8 mouse cellular contexts compared by ENCODE assay signal in the genomic region with DNA sequence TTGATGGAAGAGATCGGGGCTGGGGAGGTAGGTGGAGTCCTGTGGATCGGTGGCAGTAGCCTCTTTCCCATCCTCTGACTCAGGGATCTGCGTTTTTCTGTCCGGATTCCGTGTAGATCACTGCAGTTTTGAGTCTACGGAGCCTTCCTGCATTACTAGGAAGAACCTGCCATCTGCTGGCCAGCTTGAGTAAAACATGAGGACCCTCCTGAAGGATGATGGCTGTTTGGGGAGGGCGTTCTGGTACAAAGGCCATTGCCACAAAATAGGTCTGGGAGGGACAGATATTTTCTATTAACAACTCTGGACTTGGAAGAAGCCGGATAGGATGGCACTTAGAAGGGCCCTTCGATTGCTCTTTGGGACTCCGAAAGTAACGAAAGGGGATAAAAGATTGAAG. TPM values are rescaled to one million over a fixed set of nuclear protein-coding genes. Genes with fewer than 3 reads are reported as not detected.
A peak's percentile ranks its signal among the peaks of the same experiment; 100 is the strongest.
DNase-seq lines count a peak whose midpoint lies in the region; ATAC-seq lines count a peak whose summit lies in the region.

No protein-coding gene starts in this region.

- H3K9ac ChIP-seq in heart, embryonic 15.5 days = 0 out of 2 replicates have a peak overlapping the region, but pooled peaks have one; percentile 23
- H3K9ac ChIP-seq in liver, embryonic 13.5 days = peak overlapping the region; percentile 39; the same call in 1 of the 2 replicates
- no peak overlapping the region; the same call in 1 of the 2 replicates for H3K9ac ChIP-seq in stomach, embryonic 14.5 days (replicated peaks; ENCODE audit: low read depth, low read length)

- peak; percentile 60; the same call in 1 of the 2 replicates for ATAC-seq in heart, embryonic 15.5 days (replicated peaks; ENCODE audit: insufficient number of reproducible peaks, insufficient read depth, low FRiP score, low read depth)
- peak; percentile 60; the same call in 1 of the 2 replicates for ATAC-seq in liver, embryonic 13.5 days (ENCODE audit: low read depth)
- no peak for ATAC-seq in stomach, embryonic 14.5 days (ENCODE audit: insufficient number of reproducible peaks, insufficient read depth, low FRiP score, low read depth)

- H3K4me2 ChIP-seq in heart, embryonic 15.5 days = peak overlapping the region; percentile 83
- peak overlapping the region; percentile 73 for H3K4me2 ChIP-seq in liver, embryonic 13.5 days
- H3K4me2 ChIP-seq in stomach, embryonic 14.5 days (replicated peaks; ENCODE audit: low read depth, low read length) = peak overlapping the region; percentile 72

- 0 out of 2 replicates have a peak, but pooled peaks cover 3% of the 10 kb centered on the region for H3K4me1 ChIP-seq in forebrain, embryonic 10.5 days
- no peaks in the 10 kb centered on the region for H3K4me1 ChIP-seq in heart, embryonic 15.5 days (replicated peaks)
- peaks cover 8% of the 10 kb centered on the region; the same call in 1 of the 2 replicates for H3K4me1 ChIP-seq in liver, embryonic 13.5 days (replicated peaks)
- H3K4me1 ChIP-seq in stomach, embryonic 14.5 days (ENCODE audit: control insufficient read depth, insufficient read depth, low read length) = no peaks in the 10 kb centered on the region

- H3K36me3 ChIP-seq in forebrain, embryonic 10.5 days (replicated peaks) = no peaks in the 10 kb centered on the region
- H3K36me3 ChIP-seq in heart, embryonic 15.5 days = no peaks in the 10 kb centered on the region
- H3K36me3 ChIP-seq in liver, embryonic 13.5 days = no peaks in the 10 kb centered on the region
- no peaks in the 10 kb centered on the region for H3K36me3 ChIP-seq in stomach, embryonic 14.5 days (ENCODE audit: control insufficient read depth, insufficient read depth, low read length)

- peak overlapping the region; percentile 56 for H3K4me3 ChIP-seq in forebrain, embryonic 10.5 days
- H3K4me3 ChIP-seq in heart, embryonic 15.5 days = peak overlapping the region; percentile 52
- peak overlapping the region; percentile 53 for H3K4me3 ChIP-seq in liver, embryonic 13.5 days (replicated peaks)
- H3K4me3 ChIP-seq in stomach, embryonic 14.5 days (ENCODE audit: low read depth, low read length) = peak overlapping the region; percentile 31

- H3K27ac ChIP-seq in forebrain, embryonic 10.5 days = peak overlapping the region; percentile 66
- no peak overlapping the region for H3K27ac ChIP-seq in heart, embryonic 15.5 days
- no peak overlapping the region for H3K27ac ChIP-seq in liver, embryonic 13.5 days
- no peak overlapping the region for H3K27ac ChIP-seq in stomach, embryonic 14.5 days (ENCODE audit: low read length)

- DNase-seq in CD8-positive naive resting alpha-beta T cell, adult 2 months (ENCODE audit: low read depth in 2 of 2, low spot score in 2 of 2) = peak; percentile 52 to 68
- DNase-seq in c-Kit-negative CD71-positive TER-119-positive erythroid progenitor cells, embryonic 14.5 days (ENCODE audit: low read depth, low spot score) = peak; percentile 20
- DNase-seq in forebrain, embryonic 10.5 days (ENCODE audit: extremely low spot score, low spot score) = peak; percentile 80
- peak; percentile 86 for DNase-seq in kidney, postnatal 14 days
- peak; percentile 53 for DNase-seq in liver, embryonic 13.5 days
- peak; percentile 40 to 69 for DNase-seq in natural killer cell, adult 2 months (ENCODE audit: low spot score in 2 of 2)

- 6% methylated on average over 11 of the region's 11 CpGs for WGBS in forebrain, embryonic 10.5 days
- WGBS in heart, embryonic 15.5 days = 8% methylated on average over 11 of the region's 11 CpGs
- WGBS in liver, embryonic 13.5 days (ENCODE audit: insufficient replicate concordance) = 5% methylated on average over 11 of the region's 11 CpGs
- 8% methylated on average over 11 of the region's 11 CpGs for WGBS in stomach, embryonic 14.5 days

- no peaks in the 10 kb centered on the region for H3K9me3 ChIP-seq in forebrain, embryonic 10.5 days
- H3K9me3 ChIP-seq in heart, embryonic 15.5 days (replicated peaks) = no peaks in the 10 kb centered on the region
- H3K9me3 ChIP-seq in liver, embryonic 13.5 days (replicated peaks) = no peaks in the 10 kb centered on the region
- no peaks in the 10 kb centered on the region for H3K9me3 ChIP-seq in stomach, embryonic 14.5 days (ENCODE audit: control insufficient read depth, low read depth, low read length)

- H3K27me3 ChIP-seq in forebrain, embryonic 10.5 days (ENCODE audit: poor library complexity, severe bottlenecking) = no peaks in the 10 kb centered on the region
- no peaks in the 10 kb centered on the region for H3K27me3 ChIP-seq in heart, embryonic 15.5 days
- H3K27me3 ChIP-seq in liver, embryonic 13.5 days = no peaks in the 10 kb centered on the region
- H3K27me3 ChIP-seq in stomach, embryonic 14.5 days (ENCODE audit: control insufficient read depth, insufficient read depth, low read length) = no peaks in the 10 kb centered on the region

RNA-seq across cellular contexts. Expression of gene Abcc12, which starts 4.6 kb away (rescaled TPM):
- not detected in 2 replicates for polyA plus RNA-seq in forebrain, embryonic 10.5 days (2016; fragmentation: Nextera tagmentation; extraction: Ambion mirVana)
- polyA plus RNA-seq in heart, embryonic 15.5 days (2015; fragmentation: Nextera tagmentation; extraction: Ambion mirVana) = 0.04 TPM in 2 replicates
- not detected in 2 replicates for polyA plus RNA-seq in liver, embryonic 13.5 days (2015; fragmentation: Nextera tagmentation; extraction: Ambion mirVana)
- polyA plus RNA-seq in stomach, embryonic 14.5 days (2014; fragmentation: Nextera tagmentation; extraction: Ambion mirVana) = 0.22 TPM in 2 replicates

RNA-seq across cellular contexts. Expression of gene Lonp2, which starts 38.7 kb away (rescaled TPM):
- polyA plus RNA-seq in forebrain, embryonic 10.5 days (2016; fragmentation: Nextera tagmentation; extraction: Ambion mirVana) = 48.7 and 50.1 TPM in 2 replicates
- 53.8 and 61.9 TPM in 2 replicates for polyA plus RNA-seq in heart, embryonic 15.5 days (2015; fragmentation: Nextera tagmentation; extraction: Ambion mirVana)
- polyA plus RNA-seq in liver, embryonic 13.5 days (2015; fragmentation: Nextera tagmentation; extraction: Ambion mirVana) = 34.5 and 42.2 TPM in 2 replicates
- polyA plus RNA-seq in stomach, embryonic 14.5 days (2014; fragmentation: Nextera tagmentation; extraction: Ambion mirVana) = 45.4 and 50.8 TPM in 2 replicates

Comparison
In these comparisons a context has a peak if more than half of its experiments do, and no peak if none do; other contexts are left out.
1. DNase-seq: peak in every context shown above with its lines; median percentile 86 in kidney, postnatal 14 days; 80 in forebrain, embryonic 10.5 days; 60 in CD8-positive naive resting alpha-beta T cell, adult 2 months; 54 in natural killer cell, adult 2 months; 53 in liver, embryonic 13.5 days; 20 in c-Kit-negative CD71-positive TER-119-positive erythroid progenitor cells, embryonic 14.5 days.